Mouse (Mus musculus) urinary bladder, postnatal 10 days (tissue): ENCODE measurements around the gene Tmem184b.

Source experiments
- DNase-seq: peaks from one replicate; pipeline ENCODE4 v3.0.0; 2022; ENCODE audit warnings: low spot score

Gene Tmem184b

DNA sequence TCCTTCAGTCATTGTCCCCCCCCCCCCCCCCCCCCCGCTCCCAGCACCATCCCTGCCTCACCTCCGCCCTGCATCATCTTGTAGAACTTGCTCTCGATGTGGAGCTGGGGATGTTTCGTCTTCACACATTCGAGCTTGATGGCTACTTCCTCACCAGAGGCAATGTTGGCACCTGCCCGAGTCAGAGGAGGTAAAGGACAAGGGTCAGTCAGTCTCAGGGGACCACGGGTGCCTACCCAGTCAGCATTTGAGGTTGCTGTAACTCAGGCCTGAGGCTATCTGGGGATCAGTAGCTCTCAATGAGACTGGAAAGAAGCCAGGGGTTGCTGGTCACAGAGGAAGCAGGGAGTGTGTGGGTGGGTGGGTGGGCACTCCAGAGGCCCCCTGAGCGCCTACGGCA is 26.6 kb upstream of the Tmem184b start:
- no peak for DNase-seq

DNA sequence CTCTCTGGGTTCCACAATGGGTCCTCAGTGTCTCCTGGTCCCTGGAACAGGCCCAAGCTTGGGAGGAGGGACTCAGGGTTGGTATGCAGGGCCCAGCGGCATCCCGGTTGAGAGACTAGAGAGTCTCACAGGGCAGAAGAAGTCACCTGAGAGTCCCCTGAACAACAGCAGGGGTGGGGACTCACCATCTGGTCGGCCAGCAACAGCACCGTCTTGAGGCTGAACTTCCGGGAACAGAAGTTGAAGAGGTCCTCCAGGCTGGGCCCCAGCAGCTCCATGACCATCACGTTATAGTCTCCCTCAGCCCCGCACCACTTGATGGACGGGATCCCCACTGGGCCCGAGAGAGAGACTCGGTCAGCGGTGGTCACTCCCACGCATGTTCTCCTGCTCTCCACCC is 26.2 kb upstream of the Tmem184b start:
- DNase-seq: no peak

DNA sequence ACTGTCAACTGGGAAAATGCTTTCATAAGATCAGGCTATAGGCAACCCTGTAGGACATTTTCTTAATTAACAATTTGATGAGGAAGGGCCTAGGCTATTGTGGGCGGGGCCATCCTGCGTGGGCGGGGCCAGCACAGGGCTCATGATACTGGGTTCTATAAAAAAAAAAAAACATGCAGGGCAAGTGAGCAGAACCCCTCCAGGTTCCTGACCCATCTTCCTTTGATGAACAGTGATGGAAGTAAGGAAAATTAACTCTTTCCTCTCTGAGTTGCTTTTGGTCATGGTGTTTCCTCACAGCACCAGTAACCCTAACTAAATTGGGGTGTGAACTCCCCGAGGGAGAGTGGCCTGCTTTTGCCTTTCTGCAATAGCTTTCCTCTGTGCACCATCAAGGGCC is 25.2 kb upstream of the Tmem184b start:
- DNase-seq: no peak

DNA sequence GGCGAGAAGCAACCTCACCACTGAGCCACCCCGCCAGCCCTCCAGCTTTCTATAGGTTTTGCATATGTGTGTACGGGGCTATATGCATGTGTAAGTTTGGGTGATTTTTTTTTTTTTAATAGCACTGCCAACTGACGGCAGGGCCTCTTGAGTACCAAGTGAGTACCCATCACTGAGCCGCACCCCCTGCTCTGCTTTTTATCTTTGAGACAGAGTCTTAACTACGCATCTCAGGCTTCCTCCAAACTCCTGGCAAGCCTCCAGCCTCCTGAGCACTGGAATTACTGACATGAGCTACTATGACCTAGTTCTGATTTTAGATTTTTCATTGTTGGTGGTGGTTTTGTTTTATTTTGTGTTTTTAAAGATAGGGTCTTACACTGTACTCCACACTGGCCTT is 24.1 kb upstream of the Tmem184b start:
- no peak for DNase-seq

DNA sequence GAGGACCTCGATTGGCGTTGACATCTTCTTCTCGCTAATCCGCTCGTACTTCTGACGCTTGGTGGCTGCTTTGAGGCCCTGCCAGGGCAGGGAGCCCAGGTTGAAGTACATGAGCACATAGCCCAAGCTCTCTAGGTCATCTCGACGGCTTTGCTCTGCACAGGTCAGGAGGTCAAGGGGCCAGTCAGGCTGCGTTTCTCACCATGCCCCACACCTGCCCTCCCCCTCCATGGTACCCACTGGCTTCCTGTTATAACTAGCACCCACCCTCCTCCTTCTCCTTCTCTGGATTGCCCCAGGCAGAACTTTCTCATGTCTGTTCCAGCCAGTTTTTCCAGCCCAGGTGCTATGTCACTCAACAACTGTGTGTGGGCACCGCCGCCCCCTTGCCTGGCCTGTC is 22.1 kb upstream of the Tmem184b start:
- no peak for DNase-seq

DNA sequence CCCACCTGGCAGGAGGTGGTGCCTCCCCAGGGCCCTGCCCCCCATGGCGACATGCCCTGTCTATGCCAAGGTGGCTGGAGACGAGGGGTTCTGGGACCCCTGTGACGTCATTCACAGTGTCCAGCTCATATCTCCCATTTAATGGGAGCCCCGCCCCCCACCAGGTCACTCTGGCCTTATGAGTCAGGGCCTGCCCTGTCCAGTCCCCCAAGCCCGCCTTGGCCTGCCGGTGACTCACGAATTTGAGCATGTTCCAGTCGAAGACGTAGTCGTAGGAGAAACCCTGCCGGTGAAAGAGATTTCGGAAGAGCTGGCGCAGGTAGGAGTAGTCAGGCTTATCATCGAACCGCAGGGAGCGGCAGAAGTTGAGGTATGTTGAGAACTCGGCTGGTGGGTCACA is 21.2 kb upstream of the Tmem184b start:
- DNase-seq: no peak

DNA sequence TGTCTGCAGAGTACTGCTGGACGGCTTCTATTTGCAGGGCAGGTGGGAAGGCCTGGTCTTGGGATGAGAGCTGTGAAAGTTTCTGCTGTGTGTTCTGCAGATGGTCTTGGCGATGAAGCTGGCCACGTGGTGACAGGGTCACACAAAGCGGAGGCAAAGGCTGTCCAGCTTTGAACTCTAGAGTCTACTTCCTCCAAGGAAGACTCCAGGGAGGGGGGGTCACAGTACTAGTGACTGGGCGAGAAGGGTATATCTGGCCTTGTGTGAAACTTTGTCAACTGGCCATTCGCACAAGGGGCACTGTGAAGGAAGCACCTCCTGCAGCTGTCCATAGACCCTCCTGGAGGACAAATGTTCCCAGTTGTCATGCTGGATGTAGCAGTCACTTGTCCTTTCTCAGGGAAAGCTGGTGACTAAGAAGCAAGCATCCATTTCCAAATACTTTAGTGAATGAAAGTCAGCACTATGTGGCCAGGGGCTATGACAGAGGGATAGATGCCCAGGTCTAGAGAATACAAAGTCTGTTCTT is 19.4 kb upstream of the Tmem184b start:
- DNase-seq: no peak

DNA sequence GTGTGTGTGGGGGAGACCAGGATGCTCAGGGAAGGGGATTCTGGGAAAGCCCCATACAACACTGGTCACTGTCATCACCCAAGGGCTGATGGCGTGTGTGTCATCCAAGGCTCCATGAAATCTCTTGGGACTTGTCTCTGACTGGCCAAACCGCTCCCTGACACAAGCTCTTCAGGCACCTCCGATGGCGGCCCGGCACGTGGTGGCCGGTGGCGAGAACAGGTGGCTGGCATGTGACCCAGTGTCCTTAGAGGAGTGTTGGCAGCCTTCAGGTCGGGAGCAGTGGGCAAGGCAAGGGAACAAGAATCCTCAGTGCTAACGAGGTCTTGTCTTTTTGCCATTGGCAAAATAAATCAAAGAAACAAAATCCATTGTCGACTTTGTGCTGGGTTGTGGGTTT is 15.3 kb upstream of the Tmem184b start:
- no peak for DNase-seq

DNA sequence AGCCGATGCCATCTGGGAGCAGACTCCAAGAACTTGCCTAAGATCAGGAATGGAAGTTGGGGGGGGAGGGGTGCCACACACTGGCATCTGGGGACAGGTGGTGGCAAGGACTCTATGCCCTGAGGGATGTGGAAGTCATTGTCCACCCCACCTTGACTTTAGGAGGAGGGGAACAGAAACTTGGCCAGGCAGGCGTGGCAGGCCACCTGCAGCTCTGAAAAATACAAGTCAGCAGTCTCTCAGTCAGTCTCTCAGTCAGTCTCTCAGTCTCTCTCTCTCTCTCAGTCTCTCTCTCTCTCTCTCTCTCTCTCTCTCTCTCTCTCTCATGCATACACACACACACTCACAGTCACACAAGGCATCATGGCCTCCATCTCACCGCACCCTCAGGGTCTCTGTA is 14.9 kb upstream of the Tmem184b start:
- no peak for DNase-seq

DNA sequence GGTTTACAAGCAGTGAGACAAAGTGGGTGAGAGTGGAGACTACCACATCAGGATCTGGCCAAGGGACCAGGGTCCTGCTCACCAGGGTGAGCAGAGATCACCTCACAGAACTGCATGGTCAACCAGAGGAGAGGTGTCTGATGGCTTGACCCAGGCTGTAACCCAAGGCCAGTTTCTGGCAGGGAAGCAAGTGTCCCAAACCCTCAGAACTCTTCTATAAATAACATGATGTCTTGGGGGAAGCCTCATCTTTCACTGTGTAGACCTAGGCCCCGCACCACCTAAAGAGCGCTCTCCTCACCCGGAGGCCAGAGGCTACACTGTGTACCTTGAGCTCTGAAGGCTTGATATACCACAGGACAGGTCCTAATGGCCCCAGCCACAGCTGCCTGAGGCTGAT is 14.0 kb upstream of the Tmem184b start:
- no peak for DNase-seq

DNA sequence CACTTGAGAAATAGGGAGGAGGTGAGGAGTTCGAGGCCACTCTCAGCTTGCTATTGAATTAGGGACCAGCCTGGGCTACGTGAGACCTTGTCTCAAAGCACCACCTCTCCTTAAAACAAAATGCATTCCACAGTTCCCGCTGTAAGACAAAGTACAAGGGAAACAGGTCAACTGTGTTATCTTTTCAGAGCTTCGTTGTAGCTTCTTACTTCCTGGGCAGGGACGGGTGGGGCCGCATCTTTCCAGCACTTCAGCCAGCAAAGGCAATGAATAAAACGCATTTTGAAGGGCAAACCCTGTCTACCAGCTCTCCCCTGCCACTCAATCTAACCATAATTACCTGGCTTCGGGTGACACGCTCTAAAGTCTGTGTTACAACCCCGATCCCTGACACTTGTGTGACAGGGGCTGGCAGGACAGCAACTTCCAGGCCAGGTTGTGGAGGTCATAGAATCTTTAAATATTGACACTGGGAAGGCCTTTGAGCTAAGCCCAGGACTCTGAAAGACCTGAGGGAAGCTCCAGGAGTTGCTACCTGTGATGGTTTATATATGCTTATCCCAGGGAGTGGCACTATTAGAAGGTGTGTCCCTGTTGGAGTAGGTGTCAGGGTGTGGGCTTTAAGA is 13.2 kb upstream of the Tmem184b start:
- no peak for DNase-seq

DNA sequence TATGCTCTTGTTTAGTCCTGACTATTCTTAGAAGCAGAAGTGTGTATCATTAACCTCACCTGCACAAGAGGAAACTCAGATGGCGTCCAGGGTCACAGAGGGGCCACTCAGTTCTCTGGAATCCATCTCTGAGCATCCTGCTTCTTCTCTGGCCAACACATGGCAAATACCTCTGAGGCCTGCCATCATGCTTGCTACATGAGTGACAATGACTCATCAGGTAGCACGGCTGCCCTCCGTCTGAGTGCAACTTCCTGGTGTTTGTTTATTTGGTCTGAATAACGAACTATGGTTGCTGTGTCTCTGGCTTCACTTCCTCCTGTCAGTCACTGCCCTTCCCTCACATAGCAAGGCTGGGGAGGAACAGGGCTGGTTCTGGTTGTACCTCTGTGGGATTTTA is 11.1 kb upstream of the Tmem184b start:
- no peak for DNase-seq

DNA sequence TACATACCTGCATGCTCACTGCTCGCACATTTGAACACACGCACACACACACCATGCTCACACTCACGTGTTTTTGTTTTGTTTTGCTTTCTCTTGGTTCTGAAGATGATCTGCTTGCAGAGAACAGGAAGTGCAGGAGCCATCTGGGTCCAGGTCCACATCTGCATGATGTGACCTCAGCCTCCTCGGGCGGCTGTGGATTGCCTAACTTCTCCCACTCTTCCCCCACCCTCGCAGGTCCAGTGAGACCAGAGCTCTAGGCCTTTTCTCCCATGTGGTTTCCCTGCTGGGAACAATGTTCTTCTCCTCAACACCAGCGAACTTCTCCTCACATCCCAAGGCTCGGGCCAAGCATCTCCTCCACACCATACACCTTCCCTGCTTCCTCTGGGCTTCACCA is 10.4 kb upstream of the Tmem184b start:
- no peak for DNase-seq

DNA sequence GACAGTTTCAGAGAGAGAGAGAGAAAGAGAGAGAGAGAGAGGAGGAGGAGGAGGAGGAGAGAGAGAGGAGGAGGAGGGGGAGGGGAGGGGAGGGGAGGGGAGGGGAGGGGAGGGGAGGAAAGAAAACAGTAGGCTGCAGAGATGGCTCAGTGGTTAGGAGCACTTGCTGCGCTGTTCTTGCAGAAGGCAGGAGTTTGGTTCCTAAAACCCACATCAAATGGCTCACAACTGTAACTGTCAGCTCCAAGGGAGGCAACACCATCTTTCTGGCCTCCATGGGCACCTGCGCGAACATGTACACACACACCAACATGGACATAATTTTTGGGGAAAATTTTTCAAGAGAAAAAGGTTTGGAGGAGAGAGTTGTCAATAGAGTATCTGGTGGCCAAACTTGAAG is 9.8 kb upstream of the Tmem184b start:
- no peak for DNase-seq

DNA sequence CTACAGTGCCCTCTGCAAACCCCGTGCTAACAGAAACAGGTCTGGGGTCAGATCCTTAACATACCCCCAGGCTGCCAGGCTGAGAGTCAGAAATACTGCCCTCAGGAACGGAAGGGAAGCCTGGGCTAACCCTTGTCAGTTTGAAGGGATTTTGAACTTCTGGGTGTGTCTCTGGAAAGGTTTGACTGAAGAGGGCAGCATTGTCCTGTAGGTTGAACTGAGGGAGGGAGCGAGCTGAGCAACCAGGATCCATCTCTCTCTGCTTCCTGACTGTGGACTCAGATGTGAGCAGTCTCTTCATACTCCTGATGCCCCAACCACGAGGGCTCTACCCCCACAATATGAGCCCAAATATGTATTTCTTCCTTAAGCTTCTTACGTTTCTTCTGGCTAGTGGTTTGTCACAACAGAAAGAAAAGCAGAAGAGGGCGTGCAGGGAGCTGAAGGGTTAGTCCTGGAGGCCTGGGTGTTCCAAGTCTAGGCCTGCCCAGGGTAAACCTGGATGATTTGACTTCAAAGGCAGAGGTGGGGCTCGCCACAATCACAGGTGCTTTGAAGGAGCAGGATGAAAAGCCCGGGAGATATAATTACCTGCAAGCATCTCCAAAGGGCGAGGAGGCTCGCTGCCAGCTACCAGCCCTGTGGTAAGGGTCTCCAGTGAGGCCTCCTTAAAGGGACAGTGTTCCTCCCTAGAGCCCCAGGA is 8.1 kb upstream of the Tmem184b start:
- DNase-seq: no peak

DNA sequence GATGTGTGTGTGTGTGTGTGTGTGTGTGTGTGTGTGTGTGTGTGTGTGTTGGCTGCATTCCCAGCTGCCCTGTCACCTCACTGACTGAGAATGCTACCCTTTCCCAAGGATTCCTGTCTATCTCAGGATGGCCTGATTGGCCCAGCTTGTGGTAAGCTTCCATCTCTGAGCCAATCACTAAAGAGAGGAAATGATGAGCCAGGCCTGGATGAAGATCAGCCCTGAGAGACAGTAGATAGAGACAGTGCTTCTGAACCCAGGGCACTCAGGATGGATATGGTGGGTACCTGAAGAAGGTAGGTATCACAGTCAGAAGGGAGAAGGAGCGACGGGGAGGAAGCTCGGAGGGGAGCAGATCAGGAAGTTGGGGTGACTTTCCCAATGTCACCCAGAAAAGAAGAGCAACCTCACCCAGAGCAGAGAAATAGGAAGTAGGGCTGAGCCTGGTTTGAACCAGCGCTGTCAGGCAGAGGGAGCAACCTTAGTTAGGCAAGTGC is 5.8 kb upstream of the Tmem184b start:
- DNase-seq: no peak

DNA sequence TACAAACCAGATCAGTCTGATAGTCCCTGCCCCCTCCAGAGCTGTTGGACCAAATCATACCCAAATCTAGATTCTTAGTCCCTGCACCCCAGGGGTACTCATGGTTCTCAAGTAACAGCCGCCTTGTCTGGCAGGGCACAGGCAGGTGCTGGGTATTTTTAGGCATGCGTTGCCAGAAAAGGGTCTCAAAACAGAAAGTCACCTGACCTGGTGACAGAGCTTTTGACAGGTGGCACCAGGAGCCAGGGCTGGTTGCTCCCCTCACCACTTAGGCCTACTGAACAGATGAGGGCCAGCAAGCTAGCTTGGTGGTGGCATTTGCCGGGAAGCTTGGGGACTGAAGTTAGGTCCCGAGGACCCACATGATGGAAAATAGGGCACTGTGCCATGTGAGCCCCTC is 3.2 kb upstream of the Tmem184b start:
- DNase-seq: no peak

DNA sequence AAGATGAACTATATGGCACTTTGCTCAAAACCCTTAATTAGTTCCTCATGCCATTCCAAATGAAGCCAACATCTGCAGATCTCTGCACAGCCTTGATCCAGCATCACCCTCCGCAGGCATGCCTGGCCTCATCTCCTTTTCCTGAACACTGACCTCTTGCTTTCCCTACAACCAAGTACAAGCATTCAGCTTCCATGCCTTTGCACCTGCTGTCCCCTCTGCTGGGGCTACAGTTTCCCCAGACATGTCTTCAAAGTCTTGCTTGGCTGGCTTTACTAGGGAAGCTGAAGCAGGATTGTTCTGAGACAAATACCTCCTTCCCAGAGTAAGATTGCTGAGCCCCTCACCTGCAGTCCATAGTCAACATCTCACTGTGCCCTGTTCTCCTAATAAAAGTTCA is 908 bp upstream of the Tmem184b start:
- no peak for DNase-seq

DNA sequence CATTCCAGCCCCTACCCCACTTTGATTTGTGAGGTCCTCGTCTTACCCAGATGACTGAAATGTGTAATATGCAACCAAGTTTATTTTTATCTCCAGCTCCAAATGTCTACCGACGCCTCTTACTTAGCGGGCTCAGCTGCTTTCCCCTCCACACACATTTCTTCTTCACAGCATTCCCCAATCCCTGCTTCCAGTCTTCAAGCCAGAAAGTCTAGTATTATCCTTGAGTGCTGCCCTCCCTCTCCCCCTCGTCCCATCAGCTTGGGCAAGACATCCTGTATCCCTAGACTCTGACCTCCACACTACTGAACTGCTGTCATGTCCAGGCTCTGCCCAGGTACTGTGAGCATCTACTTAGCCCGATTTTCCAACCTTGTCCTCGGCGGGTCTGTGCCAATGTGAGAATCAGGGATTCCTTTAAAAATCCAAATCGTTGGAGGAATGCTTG is 418 bp upstream of the Tmem184b start:
- no peak for DNase-seq

DNA sequence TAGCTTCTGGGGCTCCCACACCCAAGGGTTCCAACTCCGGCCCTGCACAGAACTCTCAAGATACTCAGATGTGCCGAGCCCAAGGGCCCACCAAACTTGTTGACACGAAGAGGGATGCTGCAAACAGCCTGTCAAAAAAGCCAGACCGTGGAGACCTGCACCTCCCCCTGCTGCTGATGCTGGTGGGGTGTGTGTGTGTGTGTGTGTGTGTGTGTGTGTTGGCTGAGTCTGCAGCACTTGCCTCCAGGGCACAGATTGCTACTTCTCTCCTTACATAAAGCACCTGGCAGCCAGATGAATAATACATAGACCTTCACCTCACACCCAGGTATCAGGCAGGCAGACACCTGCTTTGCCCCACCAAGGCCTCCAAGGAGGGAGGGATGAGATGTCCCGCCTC is 1.2 kb downstream of the Tmem184b start:
- no peak for DNase-seq

DNA sequence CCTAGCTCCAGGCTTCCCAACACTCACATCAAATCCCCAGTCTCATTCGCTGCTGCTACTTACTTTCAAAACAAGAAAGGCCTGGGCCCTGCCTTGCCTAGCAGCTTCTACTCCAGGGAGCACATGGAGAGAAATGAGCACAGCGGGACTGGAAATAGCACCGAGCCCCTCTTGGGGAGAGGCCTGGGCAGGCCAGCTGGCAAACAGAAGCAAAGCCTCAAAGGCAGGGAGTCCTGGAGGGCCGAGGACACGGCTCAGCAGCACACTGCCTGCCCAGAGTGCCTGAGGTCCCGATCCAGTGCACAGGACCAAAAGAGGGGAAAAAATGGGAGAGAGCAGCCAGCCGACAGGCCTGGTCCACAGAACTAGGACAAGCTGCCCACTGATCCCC is 2.4 kb downstream of the Tmem184b start:
- DNase-seq: no peak

DNA sequence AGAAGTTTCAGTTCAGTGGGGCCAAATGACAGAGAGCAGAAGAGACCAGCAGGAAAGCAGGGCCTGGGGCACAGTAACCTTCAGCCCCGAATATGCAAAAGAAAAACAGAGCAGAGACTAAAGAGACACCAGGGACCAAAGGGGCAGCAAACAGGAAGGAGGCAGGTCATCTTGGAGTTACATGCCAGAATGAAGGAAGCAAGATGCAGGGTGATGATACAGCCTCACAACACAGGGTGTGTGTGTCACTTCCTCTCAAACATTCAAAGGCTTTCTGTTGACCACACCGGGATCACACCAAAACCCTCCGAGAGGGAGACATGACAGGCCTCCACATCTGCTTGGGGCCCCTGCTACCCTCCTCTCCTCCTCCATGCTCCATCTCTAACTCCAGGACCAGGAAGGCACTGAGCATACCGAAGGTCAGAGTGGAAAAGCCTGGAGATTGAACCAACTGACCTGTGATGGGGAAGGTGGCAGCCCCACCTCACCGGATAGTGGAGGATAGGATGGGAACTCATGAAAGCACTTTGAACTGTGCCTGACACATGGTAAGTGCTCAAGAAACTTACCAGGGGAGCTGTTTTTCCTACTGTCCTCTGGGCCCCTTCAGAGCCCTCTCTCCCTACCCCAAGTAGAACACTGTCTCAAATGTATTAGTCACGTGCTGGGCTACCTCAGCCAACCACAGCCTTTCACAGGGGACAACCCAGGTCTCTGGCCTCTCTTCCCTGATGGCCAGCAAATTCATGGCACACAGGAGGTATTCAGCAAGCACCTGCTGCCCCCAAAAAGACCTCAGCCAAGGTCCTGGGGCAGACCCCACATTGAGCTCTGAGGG is 3.0 kb downstream of the Tmem184b start:
- DNase-seq: no peak
